Mouse (Mus musculus) MEL (cell line): ENCODE measurements around the gene Mast3. TPM values are rescaled to one million over a fixed set of nuclear protein-coding genes. Genes with fewer than 3 reads are reported as not detected.

Experiments used
- DNase-seq: peaks from one replicate; pipeline ENCODE4 v3.0.0; 2011; ENCODE audit warnings: low read depth, low spot score
- H3K27ac ChIP-seq: 2 replicates; pipeline ENCODE4 v1.5.1; 2012; ENCODE audit warnings: low read depth, mild to moderate bottlenecking, control low read depth, low read length, moderate library complexity; ENCODE audit not compliant: control insufficient read depth
- H3K27me3 ChIP-seq, 2 experiments: fragments of 150-350 bp in 1 of 2; sonication (generic) in 1 of 2; 2 replicates each; pipeline ENCODE4 v1.6.1; 2012; ENCODE audit warnings: low read length in 2 of 2, mild to moderate bottlenecking in 2 of 2, improper control_type of control experiment in 1 of 2, moderate library complexity in 1 of 2; ENCODE audit not compliant: insufficient read depth in 2 of 2, control insufficient read depth in 1 of 2
- H3K36me3 ChIP-seq, 2 experiments: 2 replicates each; pipeline ENCODE4 v1.6.1; 2012 to 2014; ENCODE audit warnings: low read length in 2 of 2, improper control_type of control experiment in 1 of 2, inconsistent platforms in 1 of 2, mild to moderate bottlenecking in 1 of 2; ENCODE audit not compliant: insufficient read depth in 2 of 2, control insufficient read depth in 1 of 2
- H3K4me1 ChIP-seq, 2 experiments: fragments of 150-350 bp in 1 of 2; sonication (generic) in 1 of 2; 2 replicates each; pipeline ENCODE4 v1.6.1; 2012; ENCODE audit warnings: low read length in 2 of 2, improper control_type of control experiment in 1 of 2, mild to moderate bottlenecking in 1 of 2; ENCODE audit not compliant: insufficient read depth in 2 of 2, control insufficient read depth in 1 of 2
- H3K4me3 ChIP-seq, 2 experiments: fragments of 150-350 bp in 1 of 2; sonication (generic) in 1 of 2; 2 replicates each; pipeline ENCODE4 v1.5.1; 2012; ENCODE audit warnings: low read depth in 2 of 2, low read length in 2 of 2, mild to moderate bottlenecking in 2 of 2, moderate library complexity in 2 of 2, control low read depth in 1 of 2, improper control_type of control experiment in 1 of 2; ENCODE audit not compliant: control insufficient read depth in 1 of 2, insufficient read depth in 1 of 2
- H3K79me2 ChIP-seq: 2 replicates; pipeline ENCODE4 v1.6.1; 2012; ENCODE audit warnings: mild to moderate bottlenecking, low read length, moderate library complexity; ENCODE audit not compliant: control insufficient read depth, poor library complexity, insufficient read depth
- H3K9ac ChIP-seq: 2 replicates; pipeline ENCODE4 v1.6.1; 2012; ENCODE audit warnings: low read depth, mild to moderate bottlenecking, control low read depth, low read length, moderate library complexity; ENCODE audit not compliant: control insufficient read depth, poor library complexity, severe bottlenecking
- H3K9me3 ChIP-seq: fragments of 150-350 bp; sonication (generic); replicated peaks from 2 replicates; pipeline ENCODE4 v1.6.1; 2012; ENCODE audit warnings: mild to moderate bottlenecking, low read length, improper control_type of control experiment, moderate library complexity; ENCODE audit not compliant: insufficient read depth
- BHLHE40 ChIP-seq: IDR thresholded peaks from 2 replicates; pipeline ENCODE4 v1.6.1; 2012; ENCODE audit warnings: low read depth, mild to moderate bottlenecking, inconsistent platforms, low read length, improper control_type of control experiment, borderline replicate concordance
- CTCF ChIP-seq, 3 experiments: IDR thresholded peaks in 2 of 3; conservative IDR thresholded peaks in 1 of 3; 2 replicates each; pipeline ENCODE4 v1.5.1; 2011 to 2012; ENCODE audit warnings: low read length in 3 of 3, low read depth in 2 of 3, mild to moderate bottlenecking in 2 of 3, improper control_type of control experiment in 1 of 3, inconsistent platforms in 1 of 3, mixed read lengths in 1 of 3, moderate library complexity in 1 of 3; ENCODE audit not compliant: control insufficient read depth in 1 of 3, insufficient read depth in 1 of 3, poor library complexity in 1 of 3, severe bottlenecking in 1 of 3
- E2F4 ChIP-seq: IDR thresholded peaks from 2 replicates; pipeline ENCODE4 v1.6.1; 2011; ENCODE audit warnings: low read depth, low read length, improper control_type of control experiment, borderline replicate concordance
- ELF1 ChIP-seq: IDR thresholded peaks from 2 replicates; pipeline ENCODE4 v1.6.1; 2014; ENCODE audit warnings: low read depth, mild to moderate bottlenecking, inconsistent platforms, low read length, improper control_type of control experiment, moderate library complexity
- GATA1 ChIP-seq: IDR thresholded peaks from 2 replicates; pipeline ENCODE4 v1.6.1; 2011; ENCODE audit warnings: low read depth, low read length, improper control_type of control experiment
- JUND ChIP-seq: IDR thresholded peaks from 2 replicates; pipeline ENCODE4 v1.6.1; 2011; ENCODE audit warnings: low read depth, mild to moderate bottlenecking, improper control_type of control experiment, low read length
- MXI1 ChIP-seq: IDR thresholded peaks from 2 replicates; pipeline ENCODE4 v1.6.1; 2011; ENCODE audit warnings: mild to moderate bottlenecking, low read depth, low read length, improper control_type of control experiment
- MYB ChIP-seq: IDR thresholded peaks from 2 replicates; pipeline ENCODE4 v1.6.1; 2011; ENCODE audit warnings: mild to moderate bottlenecking, low read depth, low read length, improper control_type of control experiment
- POLR2A ChIP-seq, 2 experiments: IDR thresholded peaks; 2 replicates each; pipeline ENCODE4 v1.6.1; 2011 to 2012; ENCODE audit warnings: low read length in 2 of 2, mild to moderate bottlenecking in 2 of 2, control low read depth in 1 of 2, improper control_type of control experiment in 1 of 2, low read depth in 1 of 2, moderate library complexity in 1 of 2; ENCODE audit not compliant: control insufficient read depth in 1 of 2, insufficient read depth in 1 of 2, poor library complexity in 1 of 2
- POLR2AphosphoS2 ChIP-seq: IDR thresholded peaks from 2 replicates; pipeline ENCODE4 v1.6.1; 2011; ENCODE audit warnings: low read length, improper control_type of control experiment
- RAD21 ChIP-seq: IDR thresholded peaks from 2 replicates; pipeline ENCODE4 v1.6.1; 2011; ENCODE audit warnings: mild to moderate bottlenecking, low read depth, low read length, improper control_type of control experiment
- RCOR1 ChIP-seq: IDR thresholded peaks from 2 replicates; pipeline ENCODE4 v1.6.1; 2012; ENCODE audit warnings: low read depth, mild to moderate bottlenecking, inconsistent platforms, low read length, improper control_type of control experiment
- SIN3A ChIP-seq: IDR thresholded peaks from 2 replicates; pipeline ENCODE4 v1.6.1; 2012; ENCODE audit warnings: low read length, improper control_type of control experiment, inconsistent platforms
- UBTF ChIP-seq: IDR thresholded peaks from 2 replicates; pipeline ENCODE4 v1.6.1; 2012; ENCODE audit warnings: low read depth, mild to moderate bottlenecking, inconsistent platforms, low read length, improper control_type of control experiment, moderate library complexity, borderline replicate concordance; ENCODE audit not compliant: insufficient read depth
- USF2 ChIP-seq, 2 experiments: IDR thresholded peaks; 2 replicates each; pipeline ENCODE4 v1.6.1; 2011 to 2012; ENCODE audit warnings: improper control_type of control experiment in 2 of 2, low read length in 2 of 2, borderline replicate concordance in 1 of 2, inconsistent platforms in 1 of 2, low read depth in 1 of 2, mild to moderate bottlenecking in 1 of 2; ENCODE audit not compliant: insufficient read depth in 1 of 2
- ZC3H11A ChIP-seq: IDR thresholded peaks from 2 replicates; pipeline ENCODE4 v1.6.1; 2012; ENCODE audit warnings: low read depth, mild to moderate bottlenecking, inconsistent platforms, low read length, improper control_type of control experiment
- polyA plus RNA-seq, 2 experiments: library from polyadenylated mRNA; stranded (reverse) in 1 of 2; unstranded in 1 of 2; fragments of >175 nt in 1 of 2; fragments of >200 nt in 1 of 2; gene quantifications; 2 replicates each; pipeline versions ENCODE4 v1.2.1 to v1.2.4; 2012; ENCODE audit warnings: low replicate concordance in 2 of 2, low read depth in 1 of 2; ENCODE audit not compliant: insufficient read length in 2 of 2, insufficient read depth in 1 of 2, missing spikeins in 1 of 2
- total RNA-seq: library from RNA; depleted of rRNA; stranded (reverse); fragments of 300-350 nt; gene quantifications from 2 replicates; pipeline ENCODE4 v1.2.3, GENCODE M21; 2012

Gene Mast3
- total and polyA plus RNA-seq, 3 experiments, result 13.5 to 54.7 TPM; not detected in 1

GRCm38 (mm10) chr8:70810962-70811680 is 6.3 kb upstream of the Mast3 start:
- TF ChIP-seq USF2 (IDR thresholded peaks at IDR 0.05; ENCODE audit: borderline replicate concordance in 1 of 2, insufficient read depth in 1 of 2, low read depth in 1 of 2, low read length in 2 of 2), result no peak
- no peak for TF ChIP-seq GATA1
- no peak for TF ChIP-seq ELF1
- TF ChIP-seq SIN3A, result no peak
- TF ChIP-seq BHLHE40, result no peak
- no peak for TF ChIP-seq RCOR1
- TF ChIP-seq POLR2A (IDR thresholded peaks at IDR 0.05; ENCODE audit: control insufficient read depth in 1 of 2, insufficient read depth in 1 of 2, low read depth in 1 of 2, low read length in 2 of 2, poor library complexity in 1 of 2), result no peak
- no peak for TF ChIP-seq JUND
- TF ChIP-seq MXI1, result no peak
- no peak for TF ChIP-seq POLR2AphosphoS2
- no peak for TF ChIP-seq MYB
- TF ChIP-seq E2F4, result no peak
- TF ChIP-seq, all 39 proteins: peak for 0
- Histone ChIP-seq H3K9ac (no peak overlapping the region), H3K27ac (no peak overlapping the region), H3K4me1 (peaks cover 0 to 10% of the 10 kb centered on the region in 2 experiments; a peak in 1 of 4 replicates), H3K4me3 (no peak overlapping the region), H3K9me3 (no peaks in the 10 kb centered on the region), H3K79me2 (no peaks in the 10 kb centered on the region), H3K27me3 (no peaks in the 10 kb centered on the region), H3K36me3 (no peaks in the 10 kb centered on the region)
- DNase-seq, result no peak

GRCm38 (mm10) chr8:70808955-70809701 is 4.3 kb upstream of the Mast3 start:
- no peak overlapping the region for H3K9ac ChIP-seq
- no peaks in the 10 kb centered on the region for H3K36me3 ChIP-seq
- no peak overlapping the region for H3K4me3 ChIP-seq
- no peak overlapping the region for H3K27ac ChIP-seq
- H3K27me3 ChIP-seq, result no peaks in the 10 kb centered on the region
- DNase-seq, result no peak
- TF ChIP-seq POLR2A (IDR thresholded peaks at IDR 0.05; ENCODE audit: control insufficient read depth in 1 of 2, insufficient read depth in 1 of 2, low read depth in 1 of 2, low read length in 2 of 2, poor library complexity in 1 of 2) (no peak), UBTF (no peak), ZC3H11A (no peak), SIN3A (no peak), CTCF (IDR thresholded peaks at IDR 0.05 in 2 of 3, conservative IDR thresholded peaks at IDR 0.05 in 1 of 3; ENCODE audit: control insufficient read depth in 1 of 3, insufficient read depth in 1 of 3, low read depth in 2 of 3, low read length in 3 of 3, poor library complexity in 1 of 3, severe bottlenecking in 1 of 3) (no peak), USF2 (IDR thresholded peaks at IDR 0.05; ENCODE audit: borderline replicate concordance in 1 of 2, insufficient read depth in 1 of 2, low read depth in 1 of 2, low read length in 2 of 2) (no peak), RAD21 (no peak)
- TF ChIP-seq, all 39 proteins: peak for 0
- no peaks in the 10 kb centered on the region for H3K9me3 ChIP-seq
- H3K79me2 ChIP-seq, result no peaks in the 10 kb centered on the region
- H3K4me1 ChIP-seq, result peaks cover 0 to 10% of the 10 kb centered on the region in 2 experiments; a peak in 2 of 4 replicates
